Mouse (Mus musculus): Measurements from ENCODE around the gene Rai1.

Gene Rai1

GRCm38 (mm10) chr11:60104810-60105592 is at the start of gene Rai1:
TSS of gene Rai1 (plus strand) at chr11:60105013.
- DNase-seq (ENCODE audit: low read depth, low spot score) = peak; percentile 91

GRCm38 (mm10) chr11:60056520-60056919 is 48.3 kb upstream of the Rai1 start:
- no peak for DNase-seq (ENCODE audit: low read depth, low spot score)

GRCm38 (mm10) chr11:60057987-60058386 is 46.8 kb upstream of the Rai1 start:
- no peak for DNase-seq (ENCODE audit: low read depth, low spot score)

- no peak for DNase-seq (ENCODE audit: low read depth, low spot score)
These were observed 46.4 kb upstream of the Rai1 start for GRCm38 (mm10) chr11:60058441-60058840.

DNA sequence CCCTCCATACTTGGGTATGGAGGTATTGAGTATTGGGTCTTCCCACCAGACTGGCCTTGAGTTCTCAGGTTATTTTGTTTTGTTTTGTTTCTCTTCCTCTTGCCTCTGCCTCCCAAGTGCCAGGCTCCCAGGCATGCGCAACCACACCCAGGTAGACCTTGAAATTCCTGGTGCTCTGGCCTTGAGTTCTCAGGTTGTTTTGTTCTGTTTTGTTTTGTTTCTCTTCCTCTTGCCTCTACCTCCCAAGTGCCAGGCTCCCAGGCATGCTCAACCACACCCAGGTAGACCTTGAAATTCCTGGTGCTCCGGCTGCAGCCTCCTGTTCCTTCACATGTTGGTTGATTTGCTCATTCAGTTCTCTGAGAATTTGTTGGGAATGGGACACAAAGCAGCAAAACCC is 44.8 kb upstream of the Rai1 start:
- DNase-seq (ENCODE audit: low read depth, low spot score) = peak; percentile 85

DNA sequence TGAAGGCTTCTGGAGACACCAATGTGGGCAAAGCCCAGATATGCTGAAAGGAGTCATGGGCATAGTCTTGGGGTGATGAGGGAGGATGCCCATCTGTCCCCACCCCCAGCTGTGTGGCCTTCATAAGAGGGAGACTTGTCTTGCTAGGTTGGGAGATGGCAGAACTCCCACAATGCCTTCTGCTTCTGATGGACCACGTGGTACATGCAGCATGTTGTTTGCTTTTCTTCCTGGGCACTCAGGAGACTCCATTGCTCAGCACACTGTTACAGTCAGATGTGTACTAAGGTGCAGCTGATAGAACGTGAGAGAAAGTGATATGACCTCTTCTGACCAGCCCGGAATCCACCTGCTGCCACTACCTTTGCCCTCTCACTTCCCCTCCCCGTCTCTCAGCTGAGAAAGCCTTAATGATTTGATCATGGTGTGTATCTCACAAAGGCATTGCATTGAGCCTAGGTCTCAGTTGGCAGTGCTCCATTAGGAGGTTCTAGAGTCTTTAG is 43.3 kb upstream of the Rai1 start:
- DNase-seq (ENCODE audit: low read depth, low spot score) = no peak

- DNase-seq (ENCODE audit: low read depth, low spot score) = no peak
These were observed 39.5 kb upstream of the Rai1 start for GRCm38 (mm10) chr11:60065267-60065666.

GRCm38 (mm10) chr11:60067646-60068045 is 37.2 kb upstream of the Rai1 start:
- DNase-seq (ENCODE audit: low read depth, low spot score) = no peak

GRCm38 (mm10) chr11:60068631-60069030 is 36.2 kb upstream of the Rai1 start:
- no peak for DNase-seq (ENCODE audit: low read depth, low spot score)

DNA sequence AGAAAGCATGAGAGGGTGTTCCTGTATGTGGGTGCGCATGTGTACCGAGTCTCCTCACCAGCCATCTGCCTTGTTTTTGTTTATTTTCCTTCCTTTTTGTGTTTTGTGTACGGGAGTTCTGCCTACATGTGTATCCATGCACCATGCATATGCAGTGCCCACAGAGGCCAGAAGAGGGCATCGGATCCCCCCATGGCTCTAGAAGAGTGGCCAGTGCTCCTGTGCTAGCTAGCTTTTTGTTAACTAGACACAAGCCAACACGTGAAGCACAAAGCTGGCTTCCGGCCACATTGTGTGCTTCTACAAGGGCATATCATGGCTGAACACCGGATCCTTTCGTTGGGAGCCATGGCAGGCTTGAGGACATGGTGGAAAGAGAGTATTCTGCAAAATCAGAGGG is 34.2 kb upstream of the Rai1 start:
- DNase-seq (ENCODE audit: low read depth, low spot score) = peak; percentile 71

GRCm38 (mm10) chr11:60071221-60071620 is 33.6 kb upstream of the Rai1 start:
- DNase-seq (ENCODE audit: low read depth, low spot score) = no peak

DNA sequence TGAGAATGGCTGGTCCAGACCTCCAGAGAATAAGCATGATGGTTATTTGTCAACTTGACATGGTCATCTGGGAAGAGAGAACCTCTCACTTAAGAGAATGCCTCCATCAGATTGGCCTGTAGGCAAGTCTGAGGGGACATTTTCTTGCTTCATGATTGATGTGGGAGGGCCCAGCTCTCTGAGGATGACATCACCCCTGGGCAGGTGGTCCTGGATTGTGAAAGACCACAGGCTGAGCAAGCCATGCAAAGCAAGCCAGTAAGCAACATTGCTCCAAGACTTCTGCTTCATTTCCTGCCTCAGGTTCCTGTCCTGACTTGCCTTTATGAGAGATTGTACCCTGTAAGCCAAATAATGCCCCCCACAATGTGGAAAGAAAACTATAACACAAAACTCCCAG is 31.7 kb upstream of the Rai1 start:
- no peak for DNase-seq (ENCODE audit: low read depth, low spot score)

DNA sequence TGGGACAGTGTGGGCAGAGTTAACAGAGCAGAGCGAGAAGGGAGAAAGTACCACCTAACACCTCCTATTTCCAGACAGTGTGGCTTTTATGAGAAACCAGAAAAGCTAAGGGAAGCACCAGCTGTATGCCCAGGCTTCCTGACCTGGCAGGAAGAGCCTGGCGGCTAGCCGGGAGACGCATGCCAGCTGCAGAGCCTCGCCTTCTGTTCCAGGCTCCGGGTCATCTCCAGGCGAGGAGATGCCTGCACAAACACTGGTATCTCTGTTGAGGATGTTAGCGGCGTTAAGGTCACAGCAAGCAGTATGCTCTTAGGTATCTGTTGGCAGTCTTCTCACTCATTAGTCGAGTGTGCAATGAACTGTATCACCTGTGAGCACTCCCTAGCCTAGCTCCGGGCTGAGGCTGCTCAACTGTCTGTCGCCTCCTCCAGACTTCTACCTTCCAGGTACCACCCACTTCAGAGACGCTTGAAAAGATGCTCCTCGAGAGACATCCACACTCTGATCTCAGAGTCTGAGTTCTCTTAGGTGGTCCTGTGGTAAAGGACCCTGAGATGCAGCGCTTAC is 30.8 kb upstream of the Rai1 start:
- no peak for DNase-seq (ENCODE audit: low read depth, low spot score)

DNA sequence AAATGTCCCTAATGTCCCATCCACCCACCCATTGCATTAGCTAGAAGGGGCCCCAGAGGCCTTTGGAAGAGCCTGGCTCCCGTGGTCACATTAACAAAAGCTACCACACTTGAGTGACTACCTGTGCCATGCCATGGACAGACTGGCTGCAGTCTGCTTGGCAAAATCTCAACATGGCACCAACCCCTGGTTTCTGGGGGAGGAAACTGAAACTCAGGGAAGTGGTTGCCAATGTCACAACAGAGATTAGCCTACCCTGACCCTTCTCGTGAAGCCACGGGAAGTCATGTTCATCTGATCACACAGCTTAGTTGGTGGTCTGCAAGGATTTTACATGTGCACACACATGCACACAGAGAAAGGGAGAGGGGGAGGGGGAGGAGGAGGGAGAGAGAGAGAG is 28.6 kb upstream of the Rai1 start:
- no peak for DNase-seq (ENCODE audit: low read depth, low spot score)

DNA sequence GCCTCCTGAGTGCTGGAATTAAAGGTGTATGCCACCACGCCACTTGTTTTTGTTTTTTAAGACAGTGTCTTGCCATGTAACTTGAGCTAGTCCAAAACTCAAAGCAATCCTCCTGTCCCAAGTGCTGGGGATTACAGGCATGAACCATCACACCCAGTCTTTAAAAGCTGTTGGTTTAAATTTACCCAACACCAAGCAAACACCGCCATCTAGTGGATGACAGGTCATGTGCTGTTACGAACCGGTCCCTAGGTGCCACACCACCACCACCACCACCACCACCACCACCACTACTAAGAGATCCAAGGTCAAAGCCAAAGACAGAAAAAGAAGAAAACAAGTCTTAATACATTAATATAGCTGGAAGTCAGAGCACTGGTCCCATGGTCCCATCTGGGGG is 28.0 kb upstream of the Rai1 start:
- peak; percentile 87 for DNase-seq (ENCODE audit: low read depth, low spot score)

- DNase-seq (ENCODE audit: low read depth, low spot score) = peak; percentile 79
These were observed 20.2 kb upstream of the Rai1 start for GRCm38 (mm10) chr11:60084589-60084988.

DNA sequence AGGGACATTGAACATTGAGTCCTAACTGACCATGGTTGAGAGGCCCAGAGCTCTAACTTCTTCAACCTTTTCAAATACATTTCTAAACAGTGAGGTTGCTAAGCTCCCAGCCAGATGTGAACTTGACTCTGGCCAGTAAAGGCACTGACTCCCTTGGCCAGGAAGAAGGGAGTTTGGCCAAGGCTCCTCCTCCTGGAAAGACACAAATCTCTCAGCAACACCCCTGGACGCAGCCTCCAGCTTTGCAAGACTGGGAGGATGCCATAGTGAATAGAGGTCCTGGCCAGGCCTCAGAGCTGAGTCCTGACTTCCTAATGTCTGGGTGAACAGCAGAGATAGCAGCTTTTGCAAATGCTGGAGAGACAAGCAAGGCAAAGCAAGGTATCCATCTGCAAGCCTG is 18.1 kb upstream of the Rai1 start:
- no peak for DNase-seq (ENCODE audit: low read depth, low spot score)

DNA sequence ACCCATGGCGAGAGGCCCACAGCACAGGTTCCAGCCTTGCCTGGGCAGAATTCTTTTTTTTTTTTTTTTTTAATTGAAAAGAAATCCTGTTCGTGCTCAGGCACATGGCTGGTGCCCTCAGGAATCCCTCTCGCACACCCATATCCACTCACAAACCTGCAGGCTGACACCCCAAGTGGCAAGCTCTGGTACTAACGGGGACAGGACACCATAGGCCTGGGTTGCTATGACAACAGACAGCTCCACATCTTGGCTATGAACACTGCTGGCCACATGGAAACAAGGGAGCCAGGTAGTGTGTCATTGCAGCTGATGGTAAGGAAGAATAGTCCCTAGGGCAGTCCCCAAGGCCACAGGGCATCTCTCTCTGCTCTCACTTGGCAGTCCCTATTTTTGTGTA is 15.9 kb upstream of the Rai1 start:
- DNase-seq (ENCODE audit: low read depth, low spot score) = peak; percentile 82

- DNase-seq (ENCODE audit: low read depth, low spot score) = no peak
These were observed 14.0 kb upstream of the Rai1 start for GRCm38 (mm10) chr11:60090696-60091421.

DNA sequence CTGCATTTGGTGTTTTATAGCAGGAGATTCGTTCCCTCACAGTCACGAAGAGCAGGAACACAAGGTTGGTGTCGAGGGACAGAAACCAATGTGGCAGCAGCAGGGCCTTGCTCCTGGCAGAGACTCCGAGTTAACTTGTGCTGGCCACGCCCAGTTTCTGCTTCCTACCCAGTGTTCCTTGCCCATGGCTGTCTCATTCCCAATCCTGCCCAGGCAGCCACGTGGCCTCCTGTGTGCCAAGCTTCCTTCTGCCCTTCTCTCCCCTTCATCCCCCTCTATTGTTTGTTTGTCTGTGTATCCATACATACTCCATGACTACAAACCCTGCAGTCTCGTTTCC is 13.4 kb upstream of the Rai1 start:
- DNase-seq (ENCODE audit: low read depth, low spot score) = no peak

DNA sequence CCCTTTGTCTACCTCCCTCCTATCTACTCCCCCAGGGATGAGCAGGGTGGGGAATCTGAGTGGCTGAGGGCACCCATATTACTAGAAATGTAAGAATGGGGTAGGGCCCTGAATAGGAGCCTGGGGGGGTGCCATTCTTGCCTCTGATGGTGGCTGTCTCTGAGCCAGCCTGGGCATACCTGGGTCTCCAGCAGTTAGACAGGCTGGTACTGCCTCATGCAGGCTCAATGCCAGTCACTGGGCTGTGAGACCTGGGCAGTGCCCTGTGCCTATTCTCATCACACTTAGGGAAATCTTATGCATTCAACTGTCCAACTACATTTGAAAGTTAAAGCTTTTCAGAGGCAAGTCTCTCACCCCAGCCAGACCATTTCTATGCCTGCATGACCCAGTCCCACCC is 11.6 kb upstream of the Rai1 start:
- DNase-seq (ENCODE audit: low read depth, low spot score) = no peak

GRCm38 (mm10) chr11:60093984-60094587 is 10.7 kb upstream of the Rai1 start:
- DNase-seq (ENCODE audit: low read depth, low spot score) = no peak

Data from ZHBTc4 (cell line).